Mouse (Mus musculus) MEL (cell line): Measurements from ENCODE around the gene Mtcl1.

ENCODE experiments used
- CTCF ChIP-seq, 3 experiments: IDR thresholded peaks in 2 of 3; conservative IDR thresholded peaks in 1 of 3; 2 replicates each; pipeline ENCODE4 v1.5.1; 2011 to 2012; ENCODE audit warnings: low read length in 3 of 3, low read depth in 2 of 3, mild to moderate bottlenecking in 2 of 3, improper control_type of control experiment in 1 of 3, inconsistent platforms in 1 of 3, mixed read lengths in 1 of 3, moderate library complexity in 1 of 3; ENCODE audit not compliant: control insufficient read depth in 1 of 3, insufficient read depth in 1 of 3, poor library complexity in 1 of 3, severe bottlenecking in 1 of 3
- POLR2AphosphoS5 ChIP-seq: IDR thresholded peaks from 2 replicates; pipeline ENCODE4 v1.6.1; 2012; ENCODE audit warnings: low read depth, borderline replicate concordance, mild to moderate bottlenecking, inconsistent platforms, low read length, moderate library complexity, mixed read lengths

DNA sequence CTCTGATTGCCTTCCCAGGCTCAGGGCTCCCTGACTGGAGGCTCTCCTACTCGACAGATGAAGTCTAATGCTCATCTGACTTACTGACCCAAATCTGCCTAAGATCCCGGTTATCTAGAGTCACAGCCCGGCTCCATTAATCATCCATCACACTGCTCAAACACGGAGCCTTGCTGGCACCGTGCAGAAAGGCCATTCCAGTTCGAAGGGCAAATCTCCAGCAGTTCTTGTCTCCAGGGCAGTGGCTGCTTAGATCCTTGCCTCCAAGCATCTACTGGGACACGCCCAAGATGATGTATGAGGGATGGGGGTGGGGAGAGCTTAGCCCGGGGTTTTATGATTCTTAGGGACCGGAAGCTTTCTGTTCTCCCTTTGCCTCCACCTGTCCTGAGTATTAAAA, 55.0 kb downstream of the Mtcl1 start:
- TF ChIP-seq CTCF (IDR thresholded peaks at IDR 0.05 in 2 of 3, conservative IDR thresholded peaks at IDR 0.05 in 1 of 3; ENCODE audit: control insufficient read depth in 1 of 3, insufficient read depth in 1 of 3, low read depth in 2 of 3, low read length in 3 of 3, poor library complexity in 1 of 3, severe bottlenecking in 1 of 3): no peak
- no peak for TF ChIP-seq POLR2AphosphoS5
